Mouse (Mus musculus): ENCODE results near the gene Tap1. TPM values are rescaled to one million over a fixed set of nuclear protein-coding genes. Genes with fewer than 3 reads are reported as not detected.
A peak's percentile ranks its signal among the peaks of the same experiment; 100 is the strongest.
"Not testable (repeated sequence)": the region's sequence is repeated elsewhere in the genome, so short reads cannot be mapped to it uniquely, and the experiment has no call there.

Tap1 gene
- total RNA-seq, 4 experiments from 2014 or later: 3.0 to 8.6 (median 4.6) TPM

DNA sequence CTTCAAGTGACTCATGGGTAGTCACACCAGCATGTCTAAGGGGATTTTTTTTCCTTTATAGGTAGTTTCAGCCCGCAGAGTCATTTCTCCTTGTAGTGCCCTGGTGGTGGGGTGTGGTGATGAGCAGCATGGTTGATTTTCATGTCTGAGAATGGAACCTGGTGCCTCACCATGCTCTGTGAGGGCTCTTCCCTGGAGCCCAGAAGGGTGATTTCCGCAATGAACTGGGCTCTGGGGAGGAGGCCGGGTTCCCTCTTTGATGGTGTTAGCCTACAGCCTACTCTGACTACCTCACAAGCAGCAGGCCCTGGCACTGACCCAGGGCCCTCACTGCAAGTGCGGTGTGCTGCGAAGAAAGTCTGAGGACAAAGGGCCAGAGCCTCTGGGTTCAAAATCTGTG, 16.1 kb downstream of the Tap1 start, which contains the start of gene Tap2:
Gene Tap2 (plus strand): TSS at position 84 of the 400 bp plus-strand sequence.
- DNase-seq (ENCODE audit: low spot score in 2 of 2): no peak

DNA sequence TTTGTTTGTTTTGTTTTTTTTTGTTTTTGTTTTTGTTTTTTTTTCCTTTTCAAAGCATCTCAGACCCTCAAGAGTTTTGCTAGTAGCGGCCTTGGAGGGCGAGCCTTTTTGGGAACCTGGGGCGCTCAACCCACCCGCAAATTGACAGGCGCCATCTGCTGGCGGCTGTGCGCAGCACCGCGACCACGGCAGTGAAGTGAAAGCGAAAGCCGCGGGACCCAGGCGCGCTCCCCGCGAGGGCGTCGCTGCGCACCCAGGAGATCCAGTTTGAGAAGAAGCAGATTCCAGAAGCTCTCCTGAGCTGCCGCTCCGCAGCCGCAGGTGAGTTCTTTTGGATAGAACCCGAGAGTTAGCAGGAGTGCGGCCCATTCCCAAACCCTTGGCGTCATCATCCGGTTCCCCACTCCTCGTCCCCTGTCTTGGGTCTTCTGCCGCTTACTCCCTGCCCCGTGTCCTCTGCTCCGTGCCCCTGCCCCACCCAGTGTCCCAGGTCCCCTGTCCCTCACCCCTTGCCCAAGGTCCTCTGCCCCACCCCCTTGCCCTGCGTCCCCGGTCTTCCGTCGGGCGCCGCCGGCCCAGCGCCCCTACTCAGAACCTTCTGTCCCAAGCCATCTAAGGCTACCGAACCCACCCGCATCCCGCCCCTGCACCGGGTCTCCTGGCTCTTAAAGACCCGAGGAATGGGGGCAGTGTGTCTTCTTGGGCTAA, 17.1 kb downstream of the Tap1 start:
- peak; percentile 36 to 78 for DNase-seq (ENCODE audit: low spot score in 2 of 2)

DNA sequence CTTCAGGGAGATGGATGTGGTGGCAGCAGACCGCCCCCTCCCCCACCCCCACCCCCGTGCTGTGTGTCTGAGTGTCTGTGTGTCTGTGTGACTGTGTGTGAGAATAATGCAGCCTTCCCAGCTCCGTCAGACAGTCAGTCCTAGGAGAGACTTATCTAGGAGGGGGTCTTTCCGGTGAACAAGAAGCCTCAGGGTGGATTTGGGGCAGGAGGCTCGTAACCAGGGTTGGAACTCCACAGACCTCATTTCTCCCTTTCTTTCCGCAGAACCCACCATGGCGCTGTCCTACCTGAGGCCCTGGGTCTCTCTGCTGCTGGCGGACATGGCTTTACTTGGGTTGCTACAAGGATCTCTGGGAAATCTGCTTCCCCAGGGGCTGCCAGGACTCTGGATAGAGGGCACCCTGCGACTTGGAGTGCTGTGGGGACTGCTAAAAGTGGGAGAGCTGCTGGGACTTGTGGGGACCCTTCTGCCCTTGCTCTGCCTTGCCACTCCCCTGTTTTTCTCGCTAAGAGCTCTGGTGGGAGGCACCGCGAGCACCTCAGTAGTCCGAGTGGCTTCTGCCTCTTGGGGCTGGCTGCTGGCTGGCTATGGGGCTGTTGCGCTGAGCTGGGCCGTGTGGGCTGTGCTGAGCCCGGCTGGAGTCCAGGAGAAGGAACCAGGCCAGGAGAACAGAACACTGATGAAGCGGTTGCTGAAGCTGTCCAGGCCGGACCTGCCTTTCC, 17.8 kb downstream of the Tap1 start:
- DNase-seq (ENCODE audit: low spot score in 2 of 2): no peak

DNA sequence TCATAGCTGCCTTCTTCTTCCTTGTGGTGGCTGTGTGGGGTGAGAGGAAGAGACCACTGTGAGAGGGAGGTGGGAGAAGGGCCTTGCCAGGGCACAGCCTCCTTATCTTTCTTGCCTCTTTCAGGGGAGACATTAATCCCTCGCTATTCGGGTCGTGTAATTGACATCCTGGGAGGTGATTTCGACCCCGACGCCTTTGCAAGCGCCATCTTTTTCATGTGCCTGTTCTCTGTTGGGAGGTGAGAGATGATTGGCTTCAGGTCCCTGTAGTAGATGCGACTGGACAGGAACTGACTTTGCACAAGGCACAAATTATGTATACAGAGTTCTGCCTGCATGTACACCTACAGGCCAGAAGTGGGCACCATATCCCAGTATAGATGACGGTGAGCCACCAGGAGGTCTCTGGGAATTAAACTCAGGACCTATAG, 18.4 kb downstream of the Tap1 start:
- peak in 1 of 2 experiments; percentile 7 for DNase-seq (ENCODE audit: low spot score in 2 of 2)

DNA sequence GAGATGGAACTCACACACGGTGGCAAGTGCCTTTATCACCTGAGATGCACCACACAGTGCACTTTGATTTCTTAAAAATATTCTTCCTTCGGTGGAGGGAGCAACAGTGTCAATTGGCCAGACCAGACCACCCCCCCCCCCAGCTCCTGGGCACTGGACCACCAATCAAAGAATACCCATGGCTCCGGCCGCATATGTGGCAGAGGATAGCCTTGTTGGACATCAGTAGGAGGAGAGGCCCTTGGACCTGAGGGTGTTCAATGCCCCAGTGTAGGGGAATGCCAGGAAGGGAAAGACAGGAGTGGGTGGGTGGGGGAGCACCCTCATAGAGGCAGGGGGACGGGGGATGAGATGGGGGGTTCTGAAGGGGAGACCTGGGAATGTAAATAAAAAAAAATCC, 19.4 kb downstream of the Tap1 start:
- no peak for DNase-seq (ENCODE audit: low spot score in 2 of 2)

DNA sequence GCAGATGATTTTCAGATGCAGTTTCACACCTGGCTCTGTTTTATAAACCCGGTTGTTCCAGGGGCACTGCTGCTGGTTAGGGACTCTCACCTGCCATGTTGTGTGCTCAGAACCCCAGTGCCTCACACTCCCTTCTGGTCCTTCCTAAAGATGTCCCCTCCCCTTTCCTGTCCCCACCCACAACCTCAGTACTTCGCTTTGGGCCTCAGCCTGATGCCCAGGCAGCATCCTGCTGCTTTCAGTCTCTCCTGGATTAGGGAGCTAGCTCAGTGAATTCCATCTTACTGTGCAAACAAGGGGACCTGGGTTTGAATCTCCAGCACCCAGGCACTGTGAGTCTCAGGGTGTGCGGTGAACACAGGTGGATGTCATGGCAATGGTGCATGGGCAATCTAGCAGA, 20.1 kb downstream of the Tap1 start:
- peak in 1 of 2 experiments; percentile 2 for DNase-seq (ENCODE audit: low spot score in 2 of 2)

DNA sequence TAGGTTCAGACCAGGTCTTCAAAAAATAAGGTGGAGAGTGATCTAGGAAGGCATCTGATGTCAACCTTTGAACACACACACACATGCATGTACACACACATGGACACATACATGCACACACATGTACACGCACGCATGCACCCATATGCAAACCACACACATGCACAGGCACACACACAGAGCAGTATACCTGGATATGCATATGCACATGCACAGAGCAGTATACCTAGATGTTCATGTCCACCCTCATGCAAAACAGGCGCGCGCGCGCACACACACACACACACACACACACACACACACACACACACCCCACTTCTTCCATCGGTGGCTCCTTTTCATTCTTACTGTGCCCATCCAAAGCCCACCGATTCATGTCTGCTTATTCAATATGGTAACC, 20.5 kb downstream of the Tap1 start:
- no peak for DNase-seq (ENCODE audit: low spot score in 2 of 2)

DNA sequence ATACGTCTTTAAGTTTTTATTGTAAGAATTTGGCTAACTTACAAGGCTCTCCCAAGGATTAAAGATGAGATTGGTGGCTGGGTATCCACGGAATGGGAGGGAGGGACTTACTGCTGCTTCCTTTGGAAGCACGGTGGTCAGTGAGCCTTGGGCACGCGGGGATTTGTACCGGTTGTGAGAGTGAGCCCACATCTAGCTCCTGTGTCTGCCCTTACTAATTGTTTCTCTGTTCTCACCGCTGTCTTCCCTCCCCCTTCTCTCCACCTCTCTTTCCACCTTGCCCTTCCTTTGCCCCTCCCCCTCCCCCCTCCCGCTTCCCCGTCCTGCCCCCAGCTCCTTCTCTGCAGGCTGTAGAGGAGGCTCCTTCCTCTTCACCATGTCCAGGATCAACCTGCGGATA, 21.1 kb downstream of the Tap1 start:
- no peak for DNase-seq (ENCODE audit: low spot score in 2 of 2)

DNA sequence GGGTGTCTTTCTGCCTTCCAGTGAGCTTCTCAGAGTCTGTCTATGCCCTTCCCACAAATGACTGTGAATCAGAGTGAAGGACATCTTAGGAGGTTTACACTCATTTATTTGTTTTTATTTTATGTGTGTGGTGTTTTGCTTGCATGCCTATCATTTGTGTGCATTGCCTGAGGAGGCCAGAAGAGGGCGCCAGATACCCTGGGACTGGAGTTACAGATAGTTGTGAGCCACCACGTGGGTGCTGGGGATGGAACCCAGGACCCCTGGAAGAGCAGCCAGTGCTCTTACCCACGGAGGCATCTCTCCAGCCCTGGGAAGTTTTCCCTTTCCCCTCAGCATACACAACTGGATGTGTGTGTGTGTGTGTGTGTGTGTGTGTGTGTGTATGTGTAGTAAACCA, 22.3 kb downstream of the Tap1 start:
- no peak for DNase-seq (ENCODE audit: low spot score in 2 of 2)

DNA sequence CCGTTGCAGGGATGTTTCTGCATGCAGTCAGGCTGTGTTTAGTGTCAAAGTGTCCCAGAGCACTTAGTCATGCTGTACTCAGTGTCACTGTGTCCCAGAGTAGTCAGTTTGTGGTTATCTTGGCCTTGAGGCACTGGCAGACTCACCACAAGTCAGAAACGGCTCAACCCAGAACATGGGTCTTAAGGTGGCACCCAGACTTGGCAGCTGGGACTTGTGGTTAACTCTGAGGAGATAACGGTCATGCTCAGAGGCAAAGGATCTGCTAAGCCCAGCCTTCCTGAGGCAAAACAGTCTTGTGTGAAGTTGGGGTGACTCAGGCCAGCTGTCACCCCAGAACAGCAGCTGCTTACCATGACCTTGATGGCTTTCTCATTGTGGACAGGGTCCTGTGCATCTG, 23.2 kb downstream of the Tap1 start:
- no peak for DNase-seq (ENCODE audit: low spot score in 2 of 2)

DNA sequence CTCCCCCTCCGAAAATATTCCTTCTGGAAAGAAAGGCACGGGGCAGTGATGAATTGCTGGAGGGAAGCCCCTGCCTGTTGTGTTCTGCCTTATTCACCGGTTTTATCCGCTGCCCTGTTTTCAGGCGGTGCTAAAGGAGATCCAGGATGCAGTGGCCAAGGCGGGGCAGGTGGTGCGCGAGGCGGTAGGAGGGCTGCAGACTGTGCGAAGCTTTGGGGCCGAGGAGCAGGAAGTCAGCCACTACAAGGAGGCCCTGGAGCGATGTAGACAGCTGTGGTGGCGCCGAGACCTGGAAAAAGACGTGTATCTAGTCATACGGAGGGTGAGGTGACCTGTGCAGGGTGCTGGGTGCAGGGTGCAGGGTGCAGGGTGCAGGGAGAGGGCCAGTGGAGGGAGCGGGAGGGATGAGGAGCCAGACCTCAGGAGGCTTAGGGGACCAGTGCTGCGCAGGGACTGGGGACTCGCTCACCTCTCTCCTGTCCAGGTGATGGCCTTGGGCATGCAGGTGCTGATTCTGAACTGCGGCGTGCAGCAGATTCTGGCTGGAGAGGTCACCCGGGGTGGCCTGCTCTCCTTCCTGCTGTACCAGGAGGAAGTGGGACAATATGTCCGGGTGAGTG, 24.5 kb downstream of the Tap1 start:
- peak in 1 of 2 experiments; percentile 2 for DNase-seq (ENCODE audit: low spot score in 2 of 2)

DNA sequence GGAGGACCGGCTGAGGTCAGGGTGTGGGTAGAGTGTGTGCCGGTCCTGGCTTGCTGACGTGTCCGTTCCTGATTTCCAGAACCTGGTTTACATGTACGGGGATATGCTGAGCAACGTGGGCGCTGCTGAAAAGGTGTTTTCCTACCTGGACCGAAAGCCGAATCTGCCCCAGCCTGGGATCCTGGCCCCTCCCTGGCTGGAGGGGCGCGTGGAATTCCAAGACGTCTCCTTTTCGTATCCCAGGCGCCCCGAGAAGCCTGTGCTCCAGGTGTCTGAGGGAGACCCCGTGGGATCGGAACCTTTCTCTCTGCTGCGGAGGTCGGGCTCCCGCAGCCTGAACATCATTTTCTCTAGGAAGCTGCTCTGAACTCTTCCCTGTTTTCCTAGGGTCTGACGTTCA, 26.6 kb downstream of the Tap1 start:
- DNase-seq (ENCODE audit: low spot score in 2 of 2): peak in 1 of 2 experiments; percentile 4

DNA sequence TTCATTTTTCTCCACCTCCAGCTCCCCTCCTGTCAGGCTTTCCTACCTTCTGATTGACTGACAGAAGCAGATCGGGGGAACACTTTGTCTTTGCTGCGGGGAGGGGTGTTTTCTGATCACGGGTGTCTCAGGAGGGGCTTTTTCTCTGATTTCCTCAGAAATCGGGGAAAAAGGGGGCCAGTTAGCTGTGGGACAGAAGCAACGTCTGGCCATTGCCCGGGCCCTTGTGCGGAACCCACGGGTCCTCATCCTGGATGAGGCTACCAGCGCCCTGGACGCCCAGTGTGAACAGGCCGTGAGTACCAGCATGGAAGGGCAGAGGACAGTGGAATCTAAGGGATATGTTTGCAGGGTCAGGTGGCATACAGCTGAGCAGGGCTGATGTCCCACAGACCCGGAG, 27.8 kb downstream of the Tap1 start:
- no peak for DNase-seq (ENCODE audit: low spot score in 2 of 2)

DNA sequence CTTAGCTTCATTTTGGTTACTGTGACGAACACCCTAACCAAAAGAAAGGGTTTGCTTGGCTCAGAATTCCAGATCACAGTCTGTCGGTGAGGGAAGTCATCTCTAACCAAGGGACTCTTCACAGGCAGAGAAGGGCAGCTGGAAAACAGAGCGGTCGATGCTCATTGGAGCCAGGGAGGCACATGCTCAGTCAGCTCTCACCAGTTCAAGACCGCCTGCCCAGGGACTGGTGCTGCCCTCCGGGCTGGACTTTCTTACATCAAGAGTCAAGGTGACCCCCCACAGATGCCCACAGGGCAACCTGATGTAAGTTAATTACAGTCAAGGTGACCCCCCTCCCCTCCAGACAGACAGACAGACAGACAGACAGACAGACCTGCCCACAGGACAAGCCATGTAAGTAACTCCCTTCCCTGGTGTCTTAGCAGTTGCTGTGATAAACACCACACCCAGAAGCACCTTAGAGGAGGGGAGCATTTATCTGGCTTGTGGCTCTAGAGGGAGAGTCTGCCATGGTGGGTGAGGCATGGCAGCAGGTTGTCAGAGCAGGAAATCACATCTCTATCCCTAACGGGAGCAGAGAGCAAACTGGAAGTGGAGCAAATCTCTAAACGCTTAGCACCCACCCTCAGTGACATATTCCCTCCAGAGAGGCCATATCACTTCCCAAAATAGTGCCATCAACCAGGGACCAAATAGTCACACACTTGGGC, 30.0 kb downstream of the Tap1 start:
- no peak for DNase-seq (ENCODE audit: low spot score in 2 of 2)

DNA sequence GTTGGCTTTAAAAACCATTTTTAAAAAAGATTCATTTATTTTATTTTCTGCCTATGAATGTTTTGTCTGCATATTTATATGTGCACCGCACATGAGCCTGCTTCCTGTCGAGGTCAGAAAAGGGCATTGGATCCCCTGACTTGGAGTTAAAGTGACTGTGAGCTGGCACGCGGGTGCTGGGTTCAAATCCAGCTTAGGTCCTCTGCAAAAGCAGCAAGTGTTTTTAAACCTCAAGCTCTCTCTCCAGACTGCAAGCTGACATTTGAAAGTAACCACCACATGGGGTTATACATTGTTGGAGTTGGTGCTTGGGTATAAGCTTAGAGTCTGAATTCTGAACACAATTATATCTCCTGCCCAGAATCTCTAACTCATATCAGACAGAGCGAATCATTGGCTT, 30.6 kb downstream of the Tap1 start:
- no peak for DNase-seq (ENCODE audit: low spot score in 2 of 2)

DNA sequence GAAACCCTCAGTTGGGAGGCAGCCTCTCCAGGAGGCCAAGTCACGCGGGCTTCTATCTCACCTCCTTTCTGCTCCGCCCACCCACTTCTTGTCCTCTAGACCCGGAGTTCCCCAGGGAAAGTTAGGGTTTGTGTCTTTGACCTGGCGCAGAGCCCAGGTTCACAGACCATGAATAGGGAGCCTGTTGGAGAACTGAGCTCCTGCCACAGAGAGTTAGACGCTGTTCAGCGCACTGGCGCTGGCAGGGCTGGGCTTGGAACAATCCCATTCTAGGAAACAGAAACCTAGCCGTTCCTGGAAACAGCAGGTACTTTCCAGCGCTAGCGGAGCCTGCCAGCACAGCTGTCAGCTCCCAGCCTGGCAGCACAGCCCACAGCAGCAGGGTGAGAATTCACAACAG, 31.3 kb downstream of the Tap1 start:
- DNase-seq (ENCODE audit: low spot score in 2 of 2): peak in 1 of 2 experiments; percentile 31

DNA sequence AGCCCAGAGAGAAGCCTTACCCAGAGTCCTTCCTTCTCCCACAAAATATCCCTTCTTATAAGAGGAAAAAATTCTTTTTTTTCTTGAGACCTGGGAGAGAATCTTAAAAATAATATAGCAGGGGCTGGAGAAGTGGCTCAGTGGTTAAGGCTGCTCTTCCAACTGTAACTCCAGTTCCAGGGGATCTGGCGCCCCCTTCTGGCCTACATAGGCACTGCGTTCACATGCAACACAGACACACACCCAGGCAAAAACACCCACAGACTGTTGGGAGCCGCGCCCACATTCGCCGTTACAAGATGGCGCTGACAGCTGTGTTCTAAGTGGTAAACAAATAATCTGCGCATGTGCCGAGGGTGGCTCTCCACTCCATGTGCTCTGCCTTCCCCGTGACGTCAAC, 31.7 kb downstream of the Tap1 start:
- not testable (repeated sequence) for DNase-seq (ENCODE audit: low spot score in 2 of 2)

DNA sequence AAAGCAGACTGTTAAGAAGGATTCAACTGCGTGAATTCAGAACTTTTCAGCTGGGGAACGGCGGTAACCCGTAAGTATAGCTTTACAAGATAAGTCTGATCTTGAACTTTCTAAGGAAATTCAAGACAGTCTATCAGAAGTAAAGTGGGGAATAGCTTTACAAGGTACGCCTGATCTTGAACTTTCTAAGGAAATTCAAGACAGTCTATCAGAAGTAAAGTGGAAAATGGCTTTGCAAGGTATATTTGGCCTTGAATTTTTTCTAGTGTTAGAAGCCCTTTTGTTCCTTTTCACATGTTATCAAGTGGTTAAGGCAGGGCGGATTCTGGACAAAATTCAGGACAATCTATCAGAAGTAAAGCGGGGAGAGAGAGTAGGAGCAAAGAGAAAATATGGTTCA, 32.4 kb downstream of the Tap1 start:
- not testable (repeated sequence) for DNase-seq (ENCODE audit: low spot score in 2 of 2)

DNA sequence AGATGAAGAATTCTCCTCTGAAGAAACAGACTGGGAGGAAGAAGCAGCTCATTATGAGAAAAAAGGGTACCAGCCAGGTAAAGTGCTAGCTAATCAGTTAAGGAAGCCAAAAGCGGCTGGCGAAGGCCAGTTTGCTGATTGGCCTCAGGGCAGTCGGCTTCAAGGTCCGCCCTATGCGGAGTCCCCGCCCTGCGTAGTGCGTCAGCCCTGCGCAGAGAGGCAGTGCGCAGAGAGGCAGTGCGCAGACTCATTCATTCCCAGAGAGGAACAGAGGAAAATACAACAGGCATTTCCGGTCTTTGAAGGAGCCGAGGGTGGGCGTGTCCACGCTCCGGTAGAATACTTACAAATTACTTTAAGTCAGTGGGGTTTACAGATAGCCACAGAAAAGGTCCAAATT, 33.0 kb downstream of the Tap1 start:
- DNase-seq (ENCODE audit: low spot score in 2 of 2): not testable (repeated sequence)

DNA sequence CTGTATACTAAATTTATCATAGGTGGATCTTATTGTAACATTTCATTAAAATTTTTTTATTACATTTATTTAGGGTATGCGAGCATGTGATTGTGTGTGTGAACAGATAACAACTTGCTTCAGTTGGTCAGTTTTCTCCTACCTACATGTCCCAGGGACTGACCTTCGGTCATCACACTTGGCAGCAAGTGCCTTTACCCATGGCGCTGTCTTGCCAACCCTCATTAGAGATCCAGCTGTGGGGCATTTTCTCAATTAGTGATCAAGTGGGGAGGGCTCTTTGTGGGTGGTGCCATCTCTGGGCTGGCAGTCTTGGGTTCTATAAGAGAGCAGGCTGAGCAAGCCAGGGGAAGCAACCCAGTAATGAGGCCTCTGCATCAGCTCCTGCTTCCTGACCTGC, 37.5 kb downstream of the Tap1 start:
- DNase-seq (ENCODE audit: low spot score in 2 of 2): no peak

DNA sequence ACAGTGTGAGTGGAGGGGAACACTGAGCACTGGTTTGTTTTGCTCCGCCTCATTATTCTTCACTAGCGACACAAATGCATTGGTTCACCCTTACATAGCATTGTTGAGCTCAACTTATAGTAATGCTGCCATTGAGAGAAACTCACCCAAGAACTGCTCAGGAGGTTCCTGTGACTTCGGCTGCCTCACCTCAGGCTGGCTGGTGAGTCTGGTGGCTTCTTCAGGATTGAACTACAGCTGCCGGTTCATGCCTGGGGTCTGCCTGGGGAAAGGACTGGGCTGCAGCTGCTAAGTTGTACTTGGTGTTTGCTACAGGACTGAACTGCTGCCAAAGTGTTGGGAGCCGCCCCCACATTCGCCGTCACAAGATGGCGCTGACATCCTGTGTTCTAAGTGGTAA, 38.1 kb downstream of the Tap1 start:
- DNase-seq (ENCODE audit: low spot score in 2 of 2): no peak

DNA sequence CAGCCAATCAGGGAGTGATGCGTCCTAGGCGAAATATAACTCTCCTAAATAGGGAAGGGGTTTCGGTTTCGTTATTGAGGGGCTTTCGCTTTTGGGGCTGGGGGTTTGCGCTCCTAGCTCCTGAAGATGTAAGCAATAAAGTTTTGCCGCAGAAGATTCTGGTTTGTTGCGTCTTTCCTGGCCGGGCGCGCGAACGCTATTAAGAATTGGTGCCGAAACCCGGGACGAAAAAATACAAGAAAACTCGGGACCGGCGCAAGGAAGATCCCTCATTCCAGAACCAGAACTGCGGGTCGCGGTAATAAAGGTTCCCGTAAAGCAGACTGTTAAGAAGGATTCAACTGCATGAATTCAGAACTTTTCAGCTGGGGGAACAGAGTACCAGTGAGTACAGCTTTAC, 38.6 kb downstream of the Tap1 start:
- not testable (repeated sequence) for DNase-seq (ENCODE audit: low spot score in 2 of 2)
